Mouse (Mus musculus): ENCODE measurements around the gene Zfp978.
"Not testable (repeated sequence)": the region's sequence is repeated elsewhere in the genome, so short reads cannot be mapped to it uniquely, and the experiment has no call there.

Gene Zfp978

DNA sequence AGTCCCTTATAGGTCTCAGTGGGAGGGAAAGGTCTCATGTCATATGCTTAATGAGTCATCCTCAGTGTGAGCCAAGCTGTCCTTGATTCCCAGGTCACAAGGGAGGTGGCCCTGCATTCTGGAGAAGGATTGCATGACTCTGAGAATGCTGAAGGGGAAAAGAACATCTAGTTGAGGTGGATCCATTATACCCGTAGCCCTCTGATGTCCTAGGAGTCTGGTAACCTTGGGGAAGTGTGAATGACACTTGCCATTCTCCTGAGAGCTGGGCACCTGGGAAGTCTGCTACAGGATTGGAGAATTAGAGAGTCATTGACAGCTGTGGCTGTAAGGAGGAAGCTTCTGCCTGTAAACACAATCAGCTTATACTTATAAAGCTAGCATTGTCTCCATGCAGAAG, 55.3 kb downstream of the Zfp978 start:
- not testable (repeated sequence) for DNase-seq (ENCODE audit: low spot score)

DNA sequence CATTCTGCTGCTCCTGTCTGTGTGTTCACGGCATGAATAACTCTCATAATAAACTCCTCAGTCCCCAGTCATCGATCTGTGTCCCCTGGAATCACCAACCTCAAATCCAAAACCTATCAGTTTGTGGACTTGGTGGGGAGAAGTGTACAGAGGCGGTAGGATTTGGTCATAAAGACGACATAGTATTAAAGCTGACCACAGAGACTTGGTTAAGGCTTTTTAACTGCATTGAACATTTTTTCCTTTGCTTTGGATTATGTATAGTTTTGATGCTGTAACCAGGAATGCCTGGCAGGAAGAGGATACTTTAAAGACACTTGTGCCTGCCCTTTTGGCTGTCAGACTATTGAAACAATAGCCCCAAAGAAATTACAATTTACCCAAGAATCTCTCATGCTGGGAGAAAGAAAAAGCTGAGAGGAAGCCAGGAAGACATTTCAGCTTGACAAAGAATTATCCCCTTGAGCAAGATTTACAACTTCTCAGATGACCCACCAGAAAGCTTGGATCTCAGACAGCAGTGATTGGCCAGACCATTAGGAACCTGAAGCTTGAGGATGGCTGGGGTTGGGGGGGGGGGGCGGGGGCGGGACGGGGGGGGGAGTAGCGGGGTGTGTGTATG, 56.2 kb downstream of the Zfp978 start:
- no peak for DNase-seq (ENCODE audit: low spot score)

DNA sequence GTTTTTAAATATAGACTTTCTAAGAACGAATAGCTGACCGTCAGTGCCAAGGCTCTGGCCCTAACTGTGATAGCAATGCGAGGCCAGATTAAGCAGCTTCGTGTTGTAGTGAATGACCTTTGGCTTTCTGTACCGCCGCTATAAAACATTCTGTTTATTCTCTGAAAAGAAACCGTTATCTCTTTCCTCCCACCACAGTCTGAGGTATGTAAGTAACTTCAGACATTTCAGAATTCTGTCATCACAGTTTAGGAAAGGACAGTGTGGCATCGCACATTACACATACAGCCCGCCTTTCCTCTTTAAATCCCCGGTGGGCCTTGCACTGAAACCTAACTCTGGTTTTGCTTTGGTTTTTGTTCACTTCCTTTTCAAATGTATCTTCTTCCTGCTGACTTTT, 56.8 kb downstream of the Zfp978 start:
- DNase-seq (ENCODE audit: low spot score) = no peak

DNA sequence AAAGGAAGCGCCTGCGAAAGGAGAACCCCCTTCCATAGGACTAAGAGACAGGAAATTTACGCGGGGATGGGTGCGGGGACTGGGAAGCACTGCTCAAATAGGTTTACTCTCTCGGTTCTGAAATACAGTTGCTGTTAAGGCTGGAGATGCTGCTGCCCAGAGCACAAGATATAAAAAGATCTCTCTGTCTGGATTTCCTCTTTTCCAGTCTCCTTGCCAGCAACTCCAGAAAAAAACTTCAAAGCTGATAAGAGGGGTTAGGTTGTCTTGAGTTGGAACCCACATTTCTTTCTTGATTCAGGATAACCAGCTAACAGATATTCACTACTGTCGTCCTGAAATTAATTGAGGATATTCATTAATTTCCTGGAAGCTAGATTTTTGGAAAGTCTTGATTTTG, 57.2 kb downstream of the Zfp978 start:
- DNase-seq (ENCODE audit: low spot score) = not testable (repeated sequence)

DNA sequence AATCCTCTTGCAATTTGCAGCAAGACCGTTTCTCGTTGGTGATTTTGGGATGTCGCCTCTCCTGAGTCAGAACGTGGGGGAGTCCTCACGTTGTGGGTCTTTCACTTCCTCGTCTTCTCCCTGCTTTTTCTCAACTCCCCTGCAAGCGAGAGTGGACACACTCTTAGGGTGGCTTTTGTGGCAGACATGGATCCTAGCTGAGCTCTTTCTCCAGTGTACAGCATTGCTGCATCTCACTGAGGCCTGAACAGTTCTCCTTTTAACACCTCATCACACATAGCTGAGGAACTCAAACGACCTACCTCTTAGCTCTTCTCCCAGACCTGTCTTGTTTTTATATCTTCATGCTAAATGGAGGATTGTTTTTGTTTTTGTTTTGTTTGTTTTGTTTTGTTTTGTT, 58.1 kb downstream of the Zfp978 start:
- DNase-seq (ENCODE audit: low spot score) = not testable (repeated sequence)

DNA sequence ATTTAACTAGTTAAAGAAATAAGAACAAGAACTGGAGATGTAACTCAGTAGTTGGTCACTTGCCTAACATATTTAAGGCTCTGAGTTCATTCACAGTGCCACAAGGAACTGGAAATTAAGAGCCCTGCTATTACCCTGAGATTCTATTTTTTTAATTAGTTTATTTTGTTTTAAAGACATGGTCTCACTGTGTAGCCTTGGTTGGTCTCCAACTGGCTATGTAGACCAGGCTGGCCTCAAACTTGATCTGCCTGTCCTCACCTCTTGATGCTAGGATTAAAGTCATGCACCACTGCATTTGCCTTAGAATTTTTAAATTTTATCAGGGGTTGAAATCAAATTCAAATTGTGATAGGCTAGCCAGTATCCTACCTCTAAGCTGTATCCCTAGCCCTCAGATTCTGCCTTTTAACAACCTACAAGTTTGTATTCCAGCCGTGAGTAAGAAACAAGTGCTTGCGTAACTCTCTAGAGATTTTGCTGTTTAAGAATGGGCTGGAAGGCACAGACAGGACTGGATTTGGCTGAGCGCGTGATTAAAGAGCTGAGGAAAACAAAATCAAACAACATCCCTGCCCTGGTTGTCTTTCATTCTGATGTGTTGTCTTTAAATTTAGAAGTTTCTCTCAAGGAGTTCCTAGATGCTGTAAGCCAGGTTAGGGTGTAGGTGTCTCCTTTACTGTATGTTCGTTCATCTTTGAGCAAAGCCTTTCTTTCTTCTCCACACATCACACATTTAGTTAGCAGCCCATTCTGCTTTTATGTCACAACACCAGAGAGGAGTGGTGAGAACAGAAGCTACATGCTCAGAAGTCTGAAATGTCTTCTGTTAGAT, 58.9 kb downstream of the Zfp978 start:
- DNase-seq (ENCODE audit: low spot score) = not testable (repeated sequence)

DNA sequence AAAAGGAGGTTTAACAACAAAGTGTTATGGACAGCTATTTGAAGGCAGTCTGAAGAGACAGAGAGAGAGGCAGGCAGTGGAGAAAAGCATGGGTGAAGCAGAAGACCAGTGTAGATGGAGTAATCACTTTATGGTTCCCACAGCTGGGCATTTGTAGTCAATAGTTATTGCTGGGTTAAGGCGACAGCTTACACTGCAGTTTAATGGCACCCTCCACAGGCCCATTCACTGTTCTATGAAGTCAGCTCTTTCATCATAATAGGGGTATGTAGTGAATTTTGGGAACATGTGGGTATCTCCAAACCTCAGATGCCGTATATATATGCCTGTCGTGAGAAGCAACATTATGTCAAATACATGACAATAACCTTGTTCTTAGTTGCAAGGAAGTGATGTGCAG, 59.7 kb downstream of the Zfp978 start:
- no peak for DNase-seq (ENCODE audit: low spot score)

DNA sequence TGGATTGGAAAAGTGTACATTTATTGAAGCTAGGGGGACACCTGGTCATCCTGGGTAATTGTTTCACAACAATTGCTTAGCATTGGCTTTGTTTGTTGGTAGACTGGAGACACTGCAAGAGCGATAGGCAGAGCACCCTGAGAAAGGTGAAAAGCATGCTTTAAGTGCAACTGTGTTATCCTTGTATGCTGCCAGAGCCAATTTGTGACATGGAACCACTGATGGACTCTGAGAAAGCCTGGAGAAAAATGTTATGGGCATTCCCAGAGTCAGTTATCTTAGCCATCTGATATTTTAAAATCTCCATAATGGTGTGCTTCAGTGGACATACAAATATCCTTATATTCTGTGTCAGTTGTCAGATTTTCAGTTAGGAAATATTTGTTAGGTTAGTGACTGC, 60.2 kb downstream of the Zfp978 start:
- not testable (repeated sequence) for DNase-seq (ENCODE audit: low spot score)

DNA sequence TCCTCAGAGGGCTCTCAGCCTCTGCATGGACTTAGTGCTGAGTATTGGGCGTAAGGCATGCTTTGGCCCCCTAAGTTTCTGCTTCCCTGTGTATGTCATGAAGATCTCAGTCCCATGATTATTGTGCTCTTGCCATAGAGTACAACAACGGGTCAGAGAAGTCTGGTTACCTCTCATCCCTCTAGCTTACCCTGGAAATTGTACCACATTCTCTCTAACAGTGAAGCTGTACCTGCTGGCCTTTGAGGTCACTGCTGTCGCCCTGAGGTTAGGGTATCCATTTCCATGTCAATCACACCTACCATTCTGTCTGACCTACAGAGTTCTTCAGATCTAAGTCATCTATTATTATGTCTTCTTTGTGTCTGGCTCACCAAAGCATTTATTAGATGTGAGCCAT, 62.0 kb downstream of the Zfp978 start:
- DNase-seq (ENCODE audit: low spot score) = no peak

DNA sequence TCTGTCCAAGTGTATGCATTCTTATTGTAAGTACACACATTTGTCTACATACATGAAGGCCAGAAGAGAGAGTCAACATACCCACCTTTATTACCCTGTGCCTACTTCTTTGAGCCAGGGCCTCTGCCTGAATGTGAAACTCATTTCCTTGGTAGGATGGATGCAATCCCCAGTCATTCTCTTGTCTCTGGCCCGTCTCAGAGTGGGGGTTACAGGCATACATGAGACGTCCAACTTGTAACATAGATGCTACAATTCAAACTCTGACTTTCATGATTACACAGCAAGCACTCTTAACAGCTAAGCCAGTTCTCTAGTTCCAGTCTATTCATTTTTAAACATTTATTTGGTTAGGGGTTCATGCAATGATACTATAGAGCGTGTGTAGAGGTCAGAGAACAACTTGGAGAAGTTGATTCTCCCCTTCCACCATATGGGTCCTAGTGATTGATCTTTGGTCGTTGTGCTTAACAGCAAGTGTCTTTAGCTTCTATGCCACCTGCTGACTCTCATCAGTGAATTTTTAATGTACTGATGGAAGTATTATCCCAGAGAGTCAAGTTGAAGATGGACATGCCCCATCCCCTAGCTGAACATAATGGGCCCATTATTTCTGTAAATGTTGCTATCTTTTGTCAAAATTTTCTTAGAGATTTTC, 62.7 kb downstream of the Zfp978 start:
- DNase-seq (ENCODE audit: low spot score) = no peak

DNA sequence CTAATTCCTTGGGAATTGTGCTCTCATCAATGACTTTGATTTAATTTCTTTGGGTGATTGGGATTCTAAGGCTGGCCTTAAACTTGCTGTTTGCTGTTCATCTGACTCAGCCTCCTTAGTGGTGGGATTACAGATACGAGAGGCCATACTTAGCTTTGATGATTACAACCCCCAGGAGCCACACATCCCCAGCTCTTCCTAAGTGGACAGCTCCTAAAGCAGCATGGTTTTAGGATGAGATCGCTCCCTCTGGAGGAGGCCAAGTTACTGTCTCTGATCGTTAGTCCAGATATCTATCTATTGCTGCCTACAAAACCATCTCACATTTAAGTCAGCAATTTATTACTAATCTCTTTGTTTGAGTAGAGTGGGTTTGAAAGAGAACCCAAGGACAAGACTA, 63.3 kb downstream of the Zfp978 start:
- DNase-seq (ENCODE audit: low spot score) = not testable (repeated sequence)

DNA sequence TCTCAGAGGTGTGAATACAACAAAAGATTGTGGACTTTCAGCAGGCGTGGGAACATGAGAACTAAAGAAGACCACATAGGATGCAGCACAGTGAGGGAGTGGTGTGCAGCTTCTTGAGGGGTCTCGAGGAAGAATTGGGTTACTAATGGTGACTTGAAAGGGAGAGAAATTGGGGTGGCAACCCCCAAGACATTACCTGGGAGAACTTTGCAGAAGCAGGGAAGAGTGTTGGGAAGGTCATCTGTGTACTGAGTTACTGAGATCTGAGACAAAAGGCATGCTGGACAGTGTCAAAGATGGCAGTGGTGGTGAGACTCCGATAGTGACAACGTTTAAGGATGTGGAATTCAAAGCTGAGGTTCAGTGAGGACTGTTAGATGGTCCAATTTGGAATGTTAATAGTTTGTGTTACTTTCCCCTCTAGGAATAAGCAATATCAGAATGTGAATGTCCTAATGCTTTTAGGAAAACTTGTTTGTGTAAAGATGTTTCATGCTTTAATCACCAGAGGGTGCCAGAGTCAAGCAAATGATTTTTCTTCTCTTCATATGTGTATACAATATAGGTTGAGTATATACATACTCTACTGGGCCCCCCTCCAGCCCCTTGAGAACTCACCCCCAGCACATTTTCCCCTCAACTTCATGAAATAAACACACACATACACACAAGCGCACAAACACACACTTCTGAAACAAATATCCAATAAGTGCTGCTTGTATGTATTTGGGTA, 64.7 kb downstream of the Zfp978 start:
- DNase-seq (ENCODE audit: low spot score) = not testable (repeated sequence)

DNA sequence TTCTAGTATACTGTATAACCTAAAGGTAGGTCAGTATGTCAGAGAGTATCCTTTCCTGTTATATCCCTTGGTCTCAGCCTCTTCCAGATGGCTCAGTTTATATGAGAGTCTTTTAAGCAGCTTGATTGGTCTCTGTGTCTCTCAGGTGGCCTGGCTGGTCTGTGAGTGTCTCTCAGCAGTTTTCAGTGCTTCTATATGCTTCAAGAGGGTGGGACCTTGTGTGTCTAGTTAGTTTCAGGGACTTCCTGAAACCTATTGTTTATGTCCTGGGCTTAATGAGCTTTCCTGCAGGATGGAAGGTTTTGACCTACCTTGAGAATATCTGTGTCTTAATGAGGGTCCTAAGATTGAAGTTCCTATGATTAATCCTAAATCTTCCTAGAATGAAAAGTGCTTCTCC, 69.5 kb downstream of the Zfp978 start:
- no peak for DNase-seq (ENCODE audit: low spot score)

DNA sequence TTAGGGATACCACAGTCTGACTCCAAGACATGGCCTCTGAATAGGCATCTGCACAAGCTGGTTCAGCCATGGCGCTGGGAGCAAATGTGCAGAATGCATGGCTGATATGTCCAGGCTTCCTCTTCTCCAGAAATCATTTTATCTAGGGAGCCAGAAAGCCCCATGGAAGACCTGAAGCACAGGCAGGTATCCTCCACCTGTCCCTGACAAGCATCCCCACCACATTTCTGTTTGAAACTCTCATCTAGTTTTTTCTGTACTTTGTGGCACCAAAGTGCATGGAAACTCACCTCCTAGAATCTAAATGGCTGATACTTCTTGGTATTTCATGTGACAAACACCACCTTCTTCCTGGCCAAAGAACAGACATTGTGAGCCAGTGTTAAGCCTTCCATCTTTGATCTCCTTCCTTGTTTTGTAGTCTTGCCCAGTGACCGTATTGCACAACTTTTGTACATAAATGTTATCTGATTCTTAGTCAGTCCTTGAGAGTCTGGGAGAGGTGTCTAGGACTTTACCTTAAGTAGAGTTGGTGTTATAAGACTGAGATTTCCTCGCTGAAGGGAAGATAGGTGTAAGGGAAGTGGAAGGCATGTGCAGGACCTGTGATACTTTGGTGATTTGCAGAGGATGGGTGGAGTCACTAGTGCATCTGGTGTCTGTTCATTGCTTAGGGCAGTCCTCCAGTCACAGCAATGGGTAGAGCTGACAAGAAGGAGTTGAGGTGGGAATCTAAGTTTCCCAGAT, 70.8 kb downstream of the Zfp978 start:
- not testable (repeated sequence) for DNase-seq (ENCODE audit: low spot score)

DNA sequence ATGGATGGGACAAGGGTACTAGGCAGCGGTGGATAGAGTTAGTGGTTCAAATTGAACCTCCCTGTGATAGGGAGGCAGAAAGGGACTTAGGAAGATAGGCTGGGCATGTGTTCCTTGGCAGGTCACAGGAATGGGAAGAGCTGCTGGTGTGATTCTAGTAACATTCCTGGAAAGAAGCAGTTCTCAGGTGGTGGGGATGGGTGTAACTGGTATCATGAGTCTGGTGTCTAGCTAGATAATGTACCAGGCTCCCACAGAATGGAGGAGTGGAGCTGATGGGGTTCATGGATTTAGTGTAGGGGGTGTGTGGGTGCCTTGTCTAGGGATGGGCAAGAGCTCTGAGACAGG, 71.3 kb downstream of the Zfp978 start:
- no peak for DNase-seq (ENCODE audit: low spot score)

DNA sequence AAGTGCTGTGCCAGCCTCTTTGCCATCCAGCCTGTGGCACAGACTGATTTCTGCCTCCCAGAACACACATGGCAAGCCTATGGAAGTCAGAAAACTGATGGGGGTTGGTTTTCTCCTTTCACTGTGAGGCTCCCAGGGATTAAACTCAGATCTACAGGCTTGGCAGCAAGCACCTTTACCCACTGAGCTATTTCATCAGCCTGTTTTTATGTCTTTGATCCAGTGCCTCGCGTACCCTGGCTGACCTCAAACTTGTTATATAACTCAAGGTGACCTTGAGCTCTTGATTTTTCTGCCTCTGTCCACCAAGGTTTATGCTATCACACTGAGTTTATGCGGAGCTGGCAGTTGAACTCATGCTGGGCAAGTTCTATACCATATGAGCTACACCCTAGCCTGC, 71.9 kb downstream of the Zfp978 start:
- no peak for DNase-seq (ENCODE audit: low spot score)

DNA sequence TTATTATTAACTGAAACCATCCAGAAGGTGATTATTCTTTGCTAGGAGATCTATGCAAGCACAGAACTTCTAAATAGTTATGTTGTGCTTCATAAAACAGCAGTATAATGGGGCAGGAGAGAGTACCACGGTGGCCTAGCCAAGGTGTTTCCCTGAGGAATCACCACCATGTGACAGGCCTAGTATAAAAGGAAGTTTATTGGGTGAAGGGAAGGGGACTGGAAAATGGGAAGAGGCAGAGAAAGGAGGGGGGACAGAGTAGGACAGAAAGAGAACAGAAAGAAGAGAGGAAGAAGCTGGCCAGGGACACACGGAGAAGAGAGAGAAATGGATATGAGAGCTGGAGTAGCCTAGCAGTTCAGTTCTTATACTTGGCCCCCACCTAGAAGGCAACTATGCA, 72.8 kb downstream of the Zfp978 start:
- DNase-seq (ENCODE audit: low spot score) = no peak
